Mouse (Mus musculus) thymus, postnatal 25 days (tissue): Measurements from ENCODE around the gene Sel1l3.

ENCODE experiments used
- DNase-seq: peaks from one replicate; pipeline ENCODE4 v3.0.0; 2022

Sel1l3 gene

GRCm38 (mm10) chr5:53140158-53140927 is 73.4 kb downstream of the Sel1l3 start:
- DNase-seq = no peak

GRCm38 (mm10) chr5:53139566-53139965 is 74.2 kb downstream of the Sel1l3 start:
- DNase-seq = no peak

- no peak for DNase-seq
These were observed 74.6 kb downstream of the Sel1l3 start for GRCm38 (mm10) chr5:53139140-53139539.

DNA sequence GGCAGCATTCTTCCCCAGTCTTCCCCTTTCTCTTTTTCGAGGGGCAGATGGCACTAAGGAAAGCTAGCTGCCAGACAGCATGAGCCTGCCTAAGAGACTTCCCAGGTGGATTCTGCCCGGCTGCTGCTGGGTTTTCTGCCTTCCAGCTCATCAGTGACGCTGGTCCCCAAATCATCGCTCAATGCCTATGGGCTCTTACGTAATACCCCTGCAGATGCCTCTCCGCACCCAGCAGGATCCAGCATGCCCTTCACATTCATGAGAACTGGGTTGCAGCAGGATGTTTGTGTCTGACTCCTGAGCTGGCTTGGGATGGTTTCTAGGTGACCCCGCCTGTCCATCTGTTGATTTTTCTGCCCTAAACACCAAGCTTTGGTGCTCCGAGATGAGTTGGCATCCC is 75.7 kb downstream of the Sel1l3 start:
- DNase-seq = no peak

GRCm38 (mm10) chr5:53135984-53136383 is 77.7 kb downstream of the Sel1l3 start:
- DNase-seq = no peak

DNA sequence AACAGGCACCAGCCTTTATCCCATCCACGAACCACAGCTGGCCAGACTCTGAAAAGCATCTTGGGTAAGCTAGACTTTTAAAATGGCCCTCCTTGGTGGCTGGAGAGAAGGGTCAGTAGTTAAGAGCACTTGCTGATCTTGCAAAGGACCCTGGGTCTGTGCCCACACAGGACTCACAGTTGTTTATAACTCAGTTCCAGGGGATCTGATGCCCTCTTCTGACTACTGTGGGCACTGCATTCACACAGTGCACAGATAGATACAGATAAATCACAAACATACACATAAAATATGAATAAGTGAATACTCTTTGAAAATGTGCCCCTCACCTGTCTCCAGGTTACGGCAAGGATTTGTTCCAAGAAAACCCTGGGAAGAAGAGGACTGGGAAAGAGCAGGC is 79.7 kb downstream of the Sel1l3 start:
- DNase-seq = peak; percentile 68

DNA sequence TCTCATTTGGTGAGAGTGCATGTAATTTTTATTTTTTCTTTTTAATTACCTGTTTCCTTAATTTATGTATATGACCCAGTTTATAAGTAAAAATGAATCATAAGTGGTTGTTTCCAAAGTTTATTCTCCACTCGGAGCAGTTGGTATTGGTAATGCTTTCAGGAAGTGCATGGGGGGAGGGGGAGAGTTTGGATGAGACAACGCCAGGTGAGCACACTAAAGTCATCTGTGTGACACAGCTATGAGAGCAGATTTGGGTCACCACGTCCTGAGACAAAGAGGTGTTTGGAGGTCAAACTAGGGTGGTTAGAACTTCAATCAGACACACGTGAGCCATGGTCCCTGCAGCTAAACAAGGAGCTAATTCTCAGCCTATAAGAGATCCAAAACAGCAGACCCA is 89.0 kb downstream of the Sel1l3 start:
- DNase-seq = peak; percentile 24

GRCm38 (mm10) chr5:53123525-53124286 is 90.0 kb downstream of the Sel1l3 start:
- DNase-seq = peak; percentile 18

GRCm38 (mm10) chr5:53119689-53120088 is 94.0 kb downstream of the Sel1l3 start:
- DNase-seq = no peak

DNA sequence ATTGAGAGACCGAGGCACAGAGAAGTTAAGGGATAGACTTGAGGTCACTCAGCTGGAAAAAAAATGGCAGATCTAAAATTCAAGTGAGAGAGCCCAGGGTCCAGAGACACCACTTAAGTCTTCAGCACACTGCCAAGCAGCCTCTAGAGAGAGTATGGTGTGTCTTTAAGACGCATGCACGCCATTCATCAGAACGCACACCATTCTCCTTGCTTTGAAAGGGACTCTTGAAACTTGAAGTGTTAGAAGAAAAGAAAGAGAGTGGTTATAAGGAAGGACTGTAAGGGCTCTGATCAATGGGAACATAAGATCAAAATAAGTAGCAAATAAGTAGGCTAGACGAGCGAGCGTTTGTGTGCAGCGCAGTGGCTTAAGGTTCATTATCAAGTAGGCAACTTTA is 95.5 kb downstream of the Sel1l3 start:
- DNase-seq = no peak

DNA sequence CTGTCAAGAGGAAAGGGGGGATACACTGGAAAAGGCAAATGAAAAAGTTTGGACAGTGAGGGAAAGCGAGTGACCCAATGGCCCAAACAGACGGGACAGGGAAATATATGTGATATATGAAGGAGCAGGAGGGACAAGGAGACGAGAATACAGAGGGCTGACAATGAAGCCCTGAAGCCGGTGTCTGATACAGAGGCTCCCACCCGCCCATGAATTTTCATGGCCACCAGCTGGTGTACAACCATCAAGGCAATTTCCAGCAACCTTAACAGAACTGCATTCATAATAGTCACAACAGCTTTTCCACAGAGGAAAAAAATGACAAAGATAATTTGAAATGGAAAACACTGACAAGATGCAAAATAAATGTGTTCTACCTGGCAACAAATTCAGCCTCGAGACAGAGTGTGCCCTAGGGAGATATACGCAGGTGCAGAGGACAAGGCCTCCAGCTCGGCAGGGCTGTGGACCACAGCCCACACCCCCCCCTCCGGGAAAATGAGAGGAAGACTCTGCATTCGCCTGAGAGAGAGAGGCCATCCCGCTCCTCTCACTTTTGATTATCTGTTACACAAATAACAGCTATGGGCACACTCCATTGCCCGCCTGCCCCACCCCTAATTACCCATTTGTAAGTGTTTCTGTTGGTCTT is 99.0 kb downstream of the Sel1l3 start:
- no peak for DNase-seq

GRCm38 (mm10) chr5:53112942-53113341 is 100.8 kb downstream of the Sel1l3 start:
- no peak for DNase-seq

DNA sequence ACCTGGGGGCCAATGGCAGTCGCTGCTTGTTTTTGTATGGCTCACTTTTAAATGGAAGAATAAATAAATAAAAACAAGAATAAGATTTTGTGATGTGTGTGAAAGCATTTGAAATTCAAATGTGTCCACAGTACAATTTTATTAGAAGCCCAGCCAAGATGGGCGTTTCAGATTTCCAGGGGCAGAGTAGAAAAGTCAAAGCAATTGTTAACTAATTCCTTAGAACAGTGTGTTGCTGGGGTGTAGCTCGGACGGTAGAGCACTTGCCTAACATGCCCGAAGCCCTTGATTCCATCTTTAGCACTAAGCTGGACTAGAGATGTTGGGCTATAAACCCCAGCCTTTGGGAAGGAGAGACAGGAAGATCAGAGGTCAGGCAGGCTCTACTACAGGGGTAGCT is 102.7 kb downstream of the Sel1l3 start:
- DNase-seq = no peak

GRCm38 (mm10) chr5:53110225-53110624 is 103.5 kb downstream of the Sel1l3 start:
- DNase-seq = no peak

GRCm38 (mm10) chr5:53108668-53109067 is 105.1 kb downstream of the Sel1l3 start:
- no peak for DNase-seq

- no peak for DNase-seq
These were observed 105.7 kb downstream of the Sel1l3 start for GRCm38 (mm10) chr5:53108026-53108425.

- no peak for DNase-seq
These were observed 107.0 kb downstream of the Sel1l3 start for GRCm38 (mm10) chr5:53106731-53107130.

DNA sequence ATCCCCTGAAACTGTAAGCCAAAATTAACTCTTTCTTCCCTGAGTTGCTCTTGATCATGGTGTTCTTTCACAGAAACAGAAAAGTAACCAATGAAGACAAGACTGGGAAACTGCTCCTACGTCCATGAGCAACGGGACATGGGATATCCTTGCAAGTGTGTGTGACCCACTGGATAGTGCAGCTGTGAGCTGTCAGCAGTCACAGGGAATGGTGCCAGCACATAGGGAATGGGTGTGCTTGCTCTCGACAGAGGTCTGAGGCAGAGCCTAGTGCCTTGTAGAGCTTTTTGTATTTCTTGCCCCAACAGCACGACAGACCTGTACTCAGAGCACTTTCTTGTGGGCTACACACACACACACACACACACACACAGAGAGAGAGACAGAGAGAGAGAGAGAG is 107.6 kb downstream of the Sel1l3 start:
- DNase-seq = no peak

DNA sequence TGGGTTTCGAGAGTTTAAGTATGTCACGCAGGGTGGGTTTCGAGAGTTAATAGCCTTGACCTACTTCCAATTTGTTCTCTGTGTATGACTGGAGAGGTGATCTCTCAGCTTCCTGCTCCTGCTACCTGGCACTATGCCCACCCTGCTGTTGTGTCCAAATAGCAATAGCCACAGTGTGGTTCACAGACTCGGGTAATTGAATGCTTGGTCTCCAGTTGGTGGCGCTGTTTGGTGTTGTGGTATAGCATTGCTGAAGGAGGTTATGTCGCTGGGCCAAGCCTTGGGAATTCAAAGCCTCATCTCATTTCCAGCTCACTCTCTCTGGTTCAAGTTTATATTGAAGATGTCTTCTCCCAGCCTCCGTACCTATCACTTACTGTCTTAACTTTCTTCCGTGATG is 108.0 kb downstream of the Sel1l3 start:
- DNase-seq = no peak

- no peak for DNase-seq
These were observed 109.4 kb downstream of the Sel1l3 start for GRCm38 (mm10) chr5:53104177-53104855.

DNA sequence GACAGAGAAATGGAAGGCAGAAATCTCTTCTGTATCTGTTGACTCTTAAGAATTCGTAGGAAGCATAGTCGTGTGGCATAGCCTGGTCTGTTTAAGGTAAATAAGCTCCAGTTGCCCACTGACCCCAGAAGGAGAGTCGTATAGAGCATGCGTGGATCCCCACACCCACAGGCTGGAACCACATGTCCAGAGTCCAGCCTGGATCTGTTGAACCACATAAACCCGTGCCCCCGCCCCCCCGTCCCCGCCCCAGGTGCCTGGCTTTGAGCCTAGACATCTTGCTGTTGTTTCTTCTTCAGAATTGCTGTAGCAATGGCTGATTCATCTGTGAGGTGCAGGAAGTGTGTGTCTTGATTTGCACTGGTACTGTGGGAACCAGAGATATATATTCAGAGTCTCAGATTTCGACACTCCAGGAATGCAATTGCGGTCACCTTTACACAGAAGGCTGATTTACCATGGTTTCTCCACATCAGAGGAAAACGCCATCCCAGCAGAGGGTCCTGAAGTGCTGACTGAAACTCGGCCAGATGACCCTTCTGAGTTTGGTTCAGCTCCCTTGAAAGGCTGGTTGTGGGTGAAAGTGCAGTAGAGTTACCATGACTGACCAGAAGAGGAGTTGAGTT is 111.8 kb downstream of the Sel1l3 start:
- no peak for DNase-seq

GRCm38 (mm10) chr5:53091331-53091730 is 122.4 kb downstream of the Sel1l3 start:
- no peak for DNase-seq

DNA sequence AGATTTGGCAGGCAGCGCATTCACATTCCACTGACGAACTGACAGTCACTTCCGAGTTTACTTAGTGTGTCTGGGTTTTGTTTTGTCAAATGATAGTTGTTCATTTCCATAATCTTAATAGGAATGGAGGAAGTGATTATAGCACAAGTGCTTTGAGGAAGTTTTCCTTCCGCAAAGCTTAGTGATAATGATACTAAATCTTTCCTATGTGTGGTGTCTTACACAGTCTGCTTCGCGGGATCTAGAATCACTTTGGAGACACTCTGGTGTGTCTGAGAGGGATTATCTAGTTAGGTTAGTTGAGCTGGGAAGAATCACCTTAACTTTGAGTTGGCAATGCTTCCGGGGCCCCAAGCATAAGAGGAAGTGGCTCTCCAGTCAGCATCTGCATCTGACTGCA is 126.3 kb downstream of the Sel1l3 start:
- no peak for DNase-seq
